Mouse (Mus musculus) kidney, postnatal 0 days (tissue): ENCODE data around the gene 2310003L06Rik. TPM values are rescaled to one million over a fixed set of nuclear protein-coding genes. Genes with fewer than 3 reads are reported as not detected.

Source experiments
- ATAC-seq: fragments of 200-750 bp; cut with Nextera tagmentation; replicated peaks from 2 replicates; pipeline ENCODE4 v1.8.0; 2017; ENCODE audit warnings: low read depth, moderate number of reproducible peaks, moderate TSS enrichment, moderate library complexity; ENCODE audit not compliant: low FRiP score
- DNase-seq: peaks from one replicate; pipeline ENCODE4 v3.0.0-alpha.2; 2016; ENCODE audit warnings: low spot score
- H3K27ac ChIP-seq: fragments of 300-500 bp; sonication (generic); 2 replicates; pipeline ENCODE4 v1.5.1; 2014; ENCODE audit warnings: mild to moderate bottlenecking
- H3K27me3 ChIP-seq: fragments of 300-500 bp; sonication (generic); 2 replicates; pipeline ENCODE4 v1.6.1; 2014; ENCODE audit warnings: low read length, mixed read lengths; ENCODE audit not compliant: insufficient read depth
- H3K36me3 ChIP-seq: fragments of 300-500 bp; sonication (generic); 2 replicates; pipeline ENCODE4 v1.6.1; 2014; ENCODE audit warnings: low read length, mixed read lengths; ENCODE audit not compliant: insufficient read depth
- H3K4me1 ChIP-seq: fragments of 300-500 bp; sonication (generic); replicated peaks from 2 replicates; pipeline ENCODE4 v1.6.1; 2014; ENCODE audit warnings: antibody characterized with exemption, low read length, mixed read lengths; ENCODE audit not compliant: insufficient read depth
- H3K4me2 ChIP-seq: fragments of 300-500 bp; sonication (generic); 2 replicates; pipeline ENCODE4 v1.6.1; 2014; ENCODE audit warnings: mild to moderate bottlenecking, low read length, moderate library complexity, mixed read lengths
- H3K4me3 ChIP-seq: fragments of 300-500 bp; sonication (generic); replicated peaks from 2 replicates; pipeline ENCODE4 v1.5.1; 2014; ENCODE audit warnings: low read depth, low read length
- H3K9ac ChIP-seq: fragments of 300-500 bp; sonication (generic); 2 replicates; pipeline ENCODE4 v1.6.1; 2014; ENCODE audit warnings: low read depth, low read length
- H3K9me3 ChIP-seq: fragments of 300-500 bp; sonication (generic); replicated peaks from 2 replicates; pipeline ENCODE4 v1.6.1; 2016; ENCODE audit warnings: low read length, inconsistent platforms, mixed read lengths
- CTCF ChIP-seq: IDR thresholded peaks from 2 replicates; pipeline ENCODE4 v1.5.1; 2016; ENCODE audit warnings: antibody characterized with exemption, low read depth, mild to moderate bottlenecking, moderate library complexity
- WGBS: fragments of 180-500 bp; shearing (Covaris S2); extraction: QIAGEN DNeasy Blood & Tissue Kit; methylation state at CpG from one replicate; pipeline ENCODE4 v1.1.7; 2014; 5-methylcytosine and 5-hydroxymethylcytosine counted together
- polyA plus RNA-seq: library from polyadenylated mRNA; unstranded; fragments of >200 nt; fragmentation: Nextera tagmentation; extraction: Ambion mirVana; gene quantifications from 2 replicates; pipeline ENCODE4 v1.2.1, GENCODE M21; 2015

The 2310003L06Rik gene
- not detected in 2 replicates for polyA plus RNA-seq

GRCm38 (mm10) chr5:87969201-87969600 lies at the start of gene 2310003L06Rik, which contains the start of gene Gm28434:
Gene 2310003L06Rik, plus strand, starts transcription at chr5:87969459.
Gene Gm28434, plus strand, starts transcription at chr5:87969517.
- Histone ChIP-seq H3K9ac (no peak within 1 kb of the TSS), H3K4me1 (no peaks in the 10 kb centered on the region), H3K9me3 (no peaks in the 10 kb centered on the region), H3K4me2 (no peak within 1 kb of the TSS), H3K27ac (no peak within 1 kb of the TSS), H3K27me3 (no peaks in the 10 kb centered on the region), H3K36me3 (no peaks in the 10 kb centered on the region), H3K4me3 (no peak within 1 kb of the TSS)
- 59% methylated on average over 2 of the region's 2 CpGs for WGBS
- DNase-seq (no peak), ATAC-seq (no peak)
- no peak for TF ChIP-seq CTCF

- no peaks in the 10 kb centered on the region for H3K27me3 ChIP-seq
- H3K36me3 ChIP-seq: no peaks in the 10 kb centered on the region
- TF ChIP-seq CTCF: no peak
- WGBS: 25% methylated on average over 5 of the region's 5 CpGs
- DNase-seq (peak; percentile 1), ATAC-seq (no peak)
- no peak within 1 kb of the TSS for H3K4me3 ChIP-seq
- H3K4me2 ChIP-seq: no peak within 1 kb of the TSS
- no peak within 1 kb of the TSS for H3K27ac ChIP-seq
- H3K9me3 ChIP-seq: no peaks in the 10 kb centered on the region
- no peaks in the 10 kb centered on the region for H3K4me1 ChIP-seq
- H3K9ac ChIP-seq: no peak within 1 kb of the TSS
Measured at GRCm38 (mm10) chr5:87925372-87925771, 43.9 kb upstream of the 2310003L06Rik start, which contains the start of gene Csn3. Gene Csn3, plus strand, starts transcription at chr5:87925579.

GRCm38 (mm10) chr5:87931603-87932002 lies 37.7 kb upstream of the 2310003L06Rik start:
- H3K36me3 ChIP-seq: no peaks in the 10 kb centered on the region
- no peak overlapping the region for H3K9ac ChIP-seq
- no peak for TF ChIP-seq CTCF
- no peak overlapping the region for H3K4me2 ChIP-seq
- ATAC-seq: no peak
- WGBS: 50% methylated on average over 1 of the region's 1 CpGs
- H3K27ac ChIP-seq: no peak overlapping the region
- no peak for DNase-seq
- H3K9me3 ChIP-seq: no peaks in the 10 kb centered on the region
- H3K27me3 ChIP-seq: no peaks in the 10 kb centered on the region
- H3K4me3 ChIP-seq: no peak overlapping the region
- H3K4me1 ChIP-seq: no peaks in the 10 kb centered on the region

GRCm38 (mm10) chr5:87940752-87941151 lies 28.5 kb upstream of the 2310003L06Rik start:
- 41% methylated on average over 3 of the region's 3 CpGs for WGBS
- DNase-seq: peak; percentile 1

GRCm38 (mm10) chr5:87942515-87942914 lies 26.7 kb upstream of the 2310003L06Rik start:
- Histone ChIP-seq H3K27me3 (no peaks in the 10 kb centered on the region), H3K36me3 (no peaks in the 10 kb centered on the region), H3K27ac (no peak overlapping the region), H3K4me1 (no peaks in the 10 kb centered on the region), H3K9me3 (no peaks in the 10 kb centered on the region), H3K4me2 (no peak overlapping the region), H3K9ac (no peak overlapping the region), H3K4me3 (no peak overlapping the region)
- TF ChIP-seq CTCF: no peak
- ATAC-seq (no peak), DNase-seq (no peak)

More at GRCm38 (mm10) chr5:87940752-87941151, 28.5 kb upstream of the 2310003L06Rik start:
- peak; percentile 54 for TF ChIP-seq CTCF
- ATAC-seq: no peak
- Histone ChIP-seq H3K9me3 (no peaks in the 10 kb centered on the region), H3K36me3 (no peaks in the 10 kb centered on the region), H3K27me3 (no peaks in the 10 kb centered on the region), H3K4me2 (no peak overlapping the region), H3K27ac (no peak overlapping the region), H3K4me1 (no peaks in the 10 kb centered on the region), H3K9ac (no peak overlapping the region), H3K4me3 (no peak overlapping the region)

GRCm38 (mm10) chr5:87951836-87952235 lies 17.4 kb upstream of the 2310003L06Rik start:
- Histone ChIP-seq H3K27ac (no peak overlapping the region), H3K4me3 (no peak overlapping the region), H3K9me3 (no peaks in the 10 kb centered on the region), H3K36me3 (no peaks in the 10 kb centered on the region), H3K9ac (no peak overlapping the region), H3K4me1 (no peaks in the 10 kb centered on the region), H3K27me3 (no peaks in the 10 kb centered on the region), H3K4me2 (no peak overlapping the region)
- ATAC-seq: no peak
- DNase-seq: no peak
- TF ChIP-seq CTCF: no peak

GRCm38 (mm10) chr5:87979139-87979538 lies 9.9 kb downstream of the 2310003L06Rik start, which contains the start of gene Cabs1:
Gene Cabs1, plus strand, starts transcription at chr5:87979439.
- WGBS: 85% methylated on average over 3 of the region's 3 CpGs

More at GRCm38 (mm10) chr5:87979139-87979538, 9.9 kb downstream of the 2310003L06Rik start, which contains the start of gene Cabs1:
- Histone ChIP-seq H3K9ac (no peak within 1 kb of the TSS), H3K27me3 (no peaks in the 10 kb centered on the region), H3K27ac (no peak within 1 kb of the TSS), H3K4me2 (no peak within 1 kb of the TSS), H3K36me3 (no peaks in the 10 kb centered on the region), H3K9me3 (no peaks in the 10 kb centered on the region), H3K4me1 (no peaks in the 10 kb centered on the region), H3K4me3 (no peak within 1 kb of the TSS)
- ATAC-seq: no peak
- TF ChIP-seq CTCF: no peak
- no peak for DNase-seq
